Mouse (Mus musculus) telencephalon, adult 2 months (tissue): Measurements from ENCODE around the gene Epha8.

Experiments used
- DNase-seq: peaks from one replicate; pipeline ENCODE4 v3.0.0-alpha.2; 2011; ENCODE audit warnings: low read depth, low spot score

Epha8 gene

DNA sequence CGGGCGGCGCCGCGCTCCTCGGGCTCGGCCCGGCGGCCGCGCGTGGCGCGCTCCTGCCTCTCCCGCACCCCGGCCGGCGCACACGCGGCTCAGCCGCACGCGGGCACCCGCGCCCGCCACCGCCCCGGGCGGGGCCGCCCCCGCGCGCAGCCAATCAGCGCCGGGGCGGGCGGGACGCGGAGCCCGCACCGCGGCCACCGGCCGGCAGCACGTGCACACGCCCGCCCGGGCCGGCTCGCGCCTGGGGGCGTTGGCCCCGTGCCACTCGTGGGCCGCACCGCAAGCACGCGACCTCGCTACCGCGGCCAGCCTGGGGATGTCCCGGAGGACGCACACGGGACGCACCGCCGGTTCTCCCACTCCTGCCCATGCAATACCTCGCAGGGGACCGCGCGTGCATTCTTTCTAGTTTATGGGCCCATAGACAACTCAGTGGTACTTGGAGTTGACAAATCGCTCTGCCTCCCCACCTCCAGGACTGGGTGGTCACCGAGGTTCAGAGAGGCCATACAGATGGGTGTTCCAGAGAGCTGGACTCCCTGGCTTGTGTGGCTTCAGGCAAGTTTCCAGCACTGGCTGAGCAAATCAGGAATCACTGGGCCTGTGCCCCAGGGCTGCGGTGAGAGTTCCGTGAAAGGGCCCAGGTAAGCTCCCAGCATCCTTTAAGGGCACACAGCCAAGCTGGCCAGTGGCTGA lies at the start of gene Epha8:
TSS of gene Epha8 (minus strand) at position 66 of the 696 bp plus-strand sequence.
- DNase-seq, result no peak

DNA sequence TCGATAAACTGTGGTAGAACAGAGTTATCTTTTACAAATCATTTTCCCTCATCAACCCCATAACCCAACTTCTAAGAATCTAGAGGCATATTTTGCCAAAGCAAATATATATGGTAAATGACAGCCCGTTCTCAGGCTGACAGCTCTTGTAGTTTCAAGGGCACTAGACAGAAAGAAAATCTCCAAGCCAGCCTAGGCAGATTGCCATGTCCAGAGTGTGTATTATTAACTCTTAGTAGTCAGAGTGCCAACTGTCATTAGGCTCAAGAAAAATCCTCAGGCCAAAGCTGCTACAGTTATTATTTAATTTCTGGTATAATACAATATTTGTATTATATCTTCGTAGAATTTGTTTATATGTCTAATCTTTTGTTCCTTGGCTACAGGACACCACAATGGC lies 45.2 kb upstream of the Epha8 start:
- no peak for DNase-seq

DNA sequence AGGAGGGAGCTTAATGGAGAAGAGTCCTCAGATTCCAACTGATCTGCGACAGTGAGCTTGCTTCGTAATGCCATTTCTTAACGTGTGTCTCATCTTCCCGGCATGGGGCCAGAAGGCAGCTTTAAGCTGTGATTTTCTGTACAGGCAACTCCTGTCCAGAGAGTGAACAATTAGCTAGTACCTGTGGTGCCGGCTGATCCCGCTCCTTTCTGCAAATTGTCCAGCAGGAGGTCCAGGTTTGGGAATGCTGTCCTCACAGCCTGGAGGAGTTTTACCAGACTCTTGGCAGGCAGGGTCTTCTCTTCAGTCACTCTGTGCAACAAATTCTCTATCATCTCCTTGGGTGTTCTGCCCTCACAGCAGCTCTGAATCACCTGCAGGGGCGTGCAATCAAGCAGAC lies 44.4 kb upstream of the Epha8 start:
- DNase-seq, result no peak

DNA sequence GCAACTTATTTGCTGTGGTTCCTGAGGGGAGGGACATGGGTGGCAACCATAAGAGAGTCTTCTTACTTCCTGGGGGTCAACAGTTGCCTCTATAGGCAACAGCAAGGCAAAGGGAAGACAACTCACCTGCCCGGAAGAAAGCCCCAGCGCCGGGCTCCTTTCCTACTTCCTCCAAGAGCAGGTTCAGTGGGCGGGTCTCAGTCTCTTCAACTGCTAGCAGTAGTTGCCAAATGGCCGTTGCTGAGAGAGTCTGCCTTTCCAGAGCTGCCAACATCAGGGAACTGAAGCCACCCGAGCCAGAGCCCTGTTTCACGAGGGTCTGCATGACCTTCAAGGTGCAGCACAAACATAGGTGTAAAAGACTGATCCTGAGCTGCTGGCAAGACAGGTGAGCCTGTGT lies 41.8 kb upstream of the Epha8 start:
- DNase-seq, result no peak

DNA sequence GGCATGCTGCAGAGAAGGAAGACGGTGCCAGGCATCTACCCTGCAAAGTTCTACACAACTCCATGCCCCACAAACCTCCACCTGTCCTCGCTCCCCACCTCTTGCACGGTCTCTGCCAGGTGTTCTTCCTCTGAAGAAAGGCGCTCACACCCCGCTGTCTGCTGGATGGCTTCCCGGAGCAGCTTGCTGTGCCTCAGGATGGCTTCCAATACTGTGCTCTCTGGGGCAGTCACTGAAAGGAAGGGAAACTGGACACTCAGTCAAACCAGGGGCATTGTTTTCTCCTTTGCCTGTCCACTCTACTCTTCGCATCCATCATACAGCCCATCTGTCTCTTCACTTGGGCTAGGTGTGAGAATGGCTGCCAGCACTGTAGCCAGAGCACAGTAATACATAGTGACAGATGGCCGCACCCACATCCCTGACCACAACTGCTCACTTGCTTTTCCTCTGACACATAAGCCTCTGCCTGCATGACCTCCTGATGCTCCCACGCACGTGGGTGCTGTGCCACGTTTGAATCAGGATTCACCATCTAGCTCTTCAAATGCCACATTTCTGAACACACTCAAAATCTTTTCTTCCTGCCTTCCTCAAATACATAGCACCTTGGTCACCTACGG lies 41.2 kb upstream of the Epha8 start:
- DNase-seq, result no peak

DNA sequence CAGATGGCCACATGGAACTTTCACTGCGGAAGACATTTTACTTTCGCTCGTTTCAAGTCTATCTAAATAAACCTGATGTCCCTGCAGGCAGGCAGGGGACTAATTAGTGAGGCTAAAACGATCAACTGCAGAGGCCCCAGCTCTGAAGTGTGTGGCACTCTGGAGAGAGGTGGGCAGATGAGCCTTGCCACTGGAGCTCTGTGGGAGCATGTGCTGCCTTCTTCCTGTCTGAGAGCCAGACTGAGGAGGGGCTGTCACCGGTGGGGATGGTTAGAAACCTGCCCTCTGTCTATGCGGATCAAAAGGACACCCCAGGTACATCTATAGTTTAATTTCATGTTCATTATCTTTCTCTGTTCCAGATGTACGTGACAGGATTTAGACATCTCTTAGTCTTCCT lies 40.3 kb upstream of the Epha8 start:
- no peak for DNase-seq

DNA sequence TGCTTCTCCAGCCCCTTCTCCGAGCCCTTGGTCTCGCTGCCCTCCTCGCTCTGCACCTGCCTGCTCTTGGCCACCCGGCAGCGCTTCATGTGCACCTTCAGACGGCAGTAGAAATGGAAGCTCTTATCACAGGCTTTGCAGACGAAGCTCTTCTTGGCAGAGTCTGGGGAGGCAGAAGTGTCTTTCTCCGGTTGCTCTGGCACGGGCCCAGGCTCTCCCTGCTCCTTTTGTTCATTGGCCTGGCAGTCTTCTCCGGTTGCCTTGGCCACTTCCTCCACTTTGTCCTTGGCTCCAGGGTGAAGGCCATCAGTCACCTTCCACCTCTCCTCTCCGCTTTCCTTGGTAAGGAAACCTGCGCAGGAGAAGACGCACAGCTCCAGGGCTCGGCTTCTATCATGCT lies 38.7 kb upstream of the Epha8 start:
- no peak for DNase-seq

DNA sequence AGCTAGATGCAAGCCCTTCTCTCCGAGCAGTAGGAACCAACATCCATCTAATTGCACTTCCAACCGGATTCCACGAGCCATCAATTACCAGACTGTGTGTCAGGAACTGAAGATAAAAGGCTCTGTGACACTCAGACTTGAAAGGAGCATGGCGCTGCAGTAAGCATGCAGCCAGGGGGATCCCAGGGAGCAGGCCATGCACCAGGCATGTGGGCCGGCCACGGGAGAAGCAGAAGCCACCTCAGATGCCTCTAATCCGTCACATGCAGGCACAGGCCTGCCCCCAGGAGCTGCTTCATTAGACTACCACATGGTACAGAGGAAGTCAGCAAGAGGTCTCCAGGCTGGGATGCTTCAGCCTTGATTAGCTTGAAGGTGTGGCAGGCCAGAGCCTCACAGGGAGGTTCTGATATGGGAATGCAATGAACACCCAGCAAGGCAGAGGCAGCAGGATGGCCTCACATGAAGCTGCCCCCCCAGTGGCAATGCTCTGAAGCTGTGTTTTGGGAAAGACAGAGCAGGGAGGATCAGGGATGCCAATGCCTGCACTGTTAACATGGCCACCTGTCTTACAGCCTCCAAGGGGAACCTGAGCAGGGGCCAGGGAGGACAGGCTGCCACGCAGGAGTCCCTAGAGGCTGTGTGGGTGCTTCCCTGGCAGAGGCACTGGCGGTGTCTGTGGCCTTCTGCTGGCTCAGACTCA lies 25.5 kb upstream of the Epha8 start:
- no peak for DNase-seq

DNA sequence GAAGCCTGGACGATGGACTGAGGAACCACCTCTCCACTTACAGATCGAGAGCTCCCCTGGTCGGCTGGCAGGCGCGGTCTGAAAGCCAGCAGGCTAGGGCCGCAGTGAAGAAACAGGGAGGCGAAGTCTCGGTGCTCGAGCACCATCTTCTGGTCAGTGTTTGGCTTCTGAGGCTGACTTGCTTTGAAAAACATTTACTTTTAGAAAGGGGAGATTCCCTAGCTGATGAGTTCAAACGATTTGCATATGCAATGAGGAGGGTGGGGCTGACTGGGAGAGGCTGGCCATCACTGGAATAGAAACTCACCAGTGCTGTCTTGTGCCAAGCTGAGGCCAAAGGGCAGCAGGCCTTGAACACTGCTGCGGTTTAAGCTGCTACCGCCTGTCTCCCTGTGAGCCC lies 24.7 kb upstream of the Epha8 start:
- DNase-seq, result no peak

DNA sequence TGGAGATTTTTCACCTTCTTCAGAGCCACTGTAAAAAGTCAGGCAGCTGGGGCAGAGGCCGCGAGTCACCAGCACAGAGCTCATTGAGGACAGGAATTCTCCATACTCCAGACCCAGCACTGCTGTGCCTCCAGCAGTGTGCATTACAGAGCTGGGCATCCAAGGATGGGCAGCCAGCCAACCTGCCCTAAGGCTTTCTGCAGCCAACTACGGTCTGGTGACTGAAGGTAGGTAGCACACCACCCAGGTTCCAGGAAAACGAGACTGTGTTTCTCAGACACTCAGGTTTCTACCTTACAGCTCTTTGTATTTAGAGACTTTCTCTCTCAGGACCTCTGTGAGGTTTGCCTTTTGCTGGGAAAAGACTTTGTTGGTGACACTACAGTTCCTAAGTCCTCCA lies 24.3 kb upstream of the Epha8 start:
- DNase-seq, result no peak

DNA sequence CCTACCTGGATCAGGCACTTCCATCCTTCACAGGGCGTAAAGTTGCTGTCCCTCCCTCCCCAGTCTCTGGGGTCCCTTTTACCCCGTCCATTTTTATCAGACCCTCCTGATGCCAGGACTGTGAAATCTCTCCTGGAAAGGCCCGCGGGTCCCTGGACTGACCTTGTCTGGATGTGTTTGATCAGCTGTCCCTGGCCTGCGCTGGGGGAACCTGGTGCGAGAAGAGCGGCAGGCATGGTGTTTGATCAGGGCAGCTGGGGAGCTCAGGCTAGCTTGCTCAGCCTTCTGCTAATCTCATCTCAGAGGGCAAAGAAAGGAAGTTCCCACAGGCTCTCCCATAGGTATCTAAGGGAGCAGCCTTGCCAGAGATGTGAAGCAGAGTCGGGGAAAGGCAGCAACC lies 20.6 kb upstream of the Epha8 start:
- no peak for DNase-seq

DNA sequence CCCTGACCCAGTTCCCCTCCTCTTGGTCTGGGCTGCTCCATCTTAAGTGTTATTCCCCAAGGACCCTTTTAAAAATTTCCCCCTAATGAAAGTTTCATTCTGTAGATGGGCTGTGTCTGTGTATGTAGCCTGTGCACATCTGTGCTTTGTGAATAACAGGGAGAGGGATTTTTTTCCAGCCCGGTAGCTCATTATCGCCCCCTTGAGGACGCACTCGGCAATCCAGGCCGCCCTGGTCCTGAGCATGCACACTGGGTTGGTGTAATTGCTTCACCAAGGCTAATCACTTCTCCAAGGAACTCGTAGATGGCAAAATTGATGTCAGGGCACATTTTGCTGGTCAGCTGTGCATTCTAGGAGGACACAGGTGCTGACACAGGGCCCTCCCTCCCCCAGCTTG lies 14.3 kb upstream of the Epha8 start:
- DNase-seq, result no peak

DNA sequence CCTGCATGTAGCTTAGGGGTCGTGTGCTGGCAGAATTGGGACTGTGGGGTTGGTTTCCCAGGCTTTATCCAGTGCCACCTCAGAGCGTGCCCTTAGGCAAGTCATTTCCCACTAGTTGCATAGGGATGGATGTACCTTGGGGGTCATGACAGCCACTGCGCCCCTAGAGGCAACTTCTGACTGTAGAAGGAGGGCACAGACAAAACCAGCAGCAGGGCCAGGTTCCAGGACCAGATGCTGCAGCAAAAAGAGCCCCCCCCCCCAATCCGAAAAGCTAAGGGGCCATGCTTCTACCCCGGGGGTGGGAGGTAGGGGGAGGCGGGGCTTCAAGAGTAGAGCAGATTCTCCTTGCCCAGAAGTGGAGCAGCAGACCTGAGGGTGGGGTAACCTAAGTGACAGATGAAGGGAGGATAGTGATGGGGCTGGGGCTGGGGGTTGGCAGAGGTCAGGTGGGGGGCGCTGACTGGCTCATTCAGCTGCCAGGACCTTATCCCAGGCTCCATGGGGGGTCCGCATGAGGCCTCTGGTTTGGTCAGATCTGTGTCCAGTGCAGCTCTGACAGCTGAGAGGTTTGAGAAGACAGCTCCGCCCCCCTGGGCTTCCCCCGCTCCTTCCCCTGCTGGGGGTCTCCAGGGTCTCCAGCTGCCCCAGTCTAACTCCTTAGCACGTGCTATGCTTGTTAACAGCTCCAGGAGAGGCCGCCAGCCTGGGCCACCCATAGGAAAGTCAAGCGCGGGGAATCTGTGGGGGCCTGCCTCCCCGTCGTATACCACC lies 13.1 kb upstream of the Epha8 start:
- DNase-seq, result no peak

DNA sequence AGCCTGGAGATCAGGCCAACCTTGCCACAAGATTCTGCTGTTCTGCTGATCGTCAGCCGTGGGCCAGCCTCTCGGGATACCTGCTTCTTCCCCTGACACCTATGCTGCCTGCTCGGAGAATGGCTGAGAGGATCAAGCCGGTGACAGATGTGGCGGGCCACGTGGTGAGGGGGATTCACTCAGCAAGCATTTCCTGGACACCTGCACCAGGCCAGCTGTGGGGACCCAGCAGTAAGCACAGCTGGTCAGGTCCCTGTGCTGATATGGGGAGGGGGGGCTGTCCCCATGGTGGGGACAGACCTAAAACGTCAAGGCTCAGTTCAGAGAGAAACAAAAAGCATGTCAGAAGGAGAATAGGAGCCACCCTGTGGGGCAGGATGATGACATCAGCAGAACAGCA lies 12.5 kb upstream of the Epha8 start:
- DNase-seq, result no peak

DNA sequence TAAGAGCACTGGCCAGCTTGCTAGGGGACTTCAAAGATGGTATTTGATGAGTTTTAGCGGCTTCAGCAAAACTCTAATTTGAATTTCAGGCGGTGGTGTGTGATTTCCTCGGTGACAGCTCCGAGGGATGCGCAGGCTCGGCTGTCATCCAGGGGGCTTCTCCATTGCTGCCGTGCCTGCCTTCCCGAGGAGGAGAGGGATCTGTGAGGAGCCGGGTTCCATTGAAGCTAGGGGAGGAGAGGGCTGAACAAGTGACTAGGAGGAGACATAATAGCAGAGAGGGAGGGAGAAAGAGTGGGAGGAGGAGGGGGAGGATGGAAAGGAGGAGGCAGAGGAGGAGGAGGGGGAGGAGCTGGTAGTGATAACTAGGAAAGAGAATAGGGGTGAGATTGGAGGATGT lies 10.9 kb upstream of the Epha8 start:
- no peak for DNase-seq

DNA sequence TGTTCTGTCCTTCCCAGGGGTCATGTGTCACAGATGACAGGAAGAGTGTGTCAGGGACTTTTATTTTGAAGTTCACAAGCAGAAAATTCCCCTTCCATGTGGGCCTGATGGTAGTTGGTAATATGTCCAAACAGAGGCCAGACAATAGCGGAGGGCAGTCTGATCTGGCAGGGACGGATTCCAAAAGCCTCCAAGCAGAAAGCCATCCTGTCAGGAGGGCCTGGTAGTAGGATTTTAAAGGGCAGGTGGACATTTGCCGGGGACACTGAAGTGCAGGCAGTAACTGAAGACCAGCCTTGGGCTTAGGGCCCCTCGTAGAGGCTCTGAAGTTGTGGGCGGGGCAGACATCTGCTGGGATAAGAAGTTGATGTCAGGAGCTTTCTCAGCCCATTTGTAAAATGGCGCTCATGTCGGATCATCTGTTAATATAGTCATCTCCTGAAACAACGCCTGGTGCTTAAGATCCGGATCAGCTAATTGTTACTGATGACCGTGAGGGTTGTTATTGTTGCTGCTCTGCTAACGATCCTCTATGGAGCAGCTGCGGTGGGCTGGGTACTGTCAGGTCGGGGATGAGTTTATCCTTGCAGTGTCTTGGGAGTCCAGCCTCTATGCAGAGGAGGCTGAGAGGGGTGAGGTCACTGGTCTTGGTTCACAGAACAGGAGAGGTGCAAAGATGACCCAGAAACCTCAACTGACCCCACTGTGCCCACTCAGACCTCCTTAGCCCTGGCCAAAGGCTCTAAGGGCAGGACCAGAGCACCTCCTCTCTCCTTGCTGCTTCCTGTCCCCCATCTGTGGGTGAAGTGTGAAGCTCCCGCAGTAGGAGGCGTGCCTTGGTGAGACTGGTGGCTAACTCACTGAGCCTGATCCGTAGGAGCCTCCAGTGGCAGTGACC lies 10.1 kb upstream of the Epha8 start:
- no peak for DNase-seq

DNA sequence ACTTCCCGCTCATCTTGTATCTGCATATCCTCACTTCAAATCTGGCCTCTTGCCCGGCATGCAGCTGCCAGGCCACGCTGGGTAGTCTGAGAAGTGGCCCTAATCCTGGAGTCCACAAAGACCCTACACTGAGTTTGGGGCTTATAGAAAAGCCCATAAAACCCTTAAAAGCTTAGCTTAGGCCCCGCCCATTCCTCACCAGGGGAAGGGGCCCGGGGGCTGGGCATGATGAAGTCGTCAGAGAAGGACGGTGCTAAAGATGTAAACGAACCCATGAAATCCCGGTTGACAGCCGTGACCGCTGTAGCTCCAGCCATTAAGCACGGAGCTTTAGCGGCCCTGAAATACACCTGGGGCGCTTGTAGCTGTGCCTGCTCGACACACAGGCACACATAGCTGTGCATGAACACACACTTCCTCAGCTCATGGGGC lies 8.4 kb upstream of the Epha8 start:
- no peak for DNase-seq

DNA sequence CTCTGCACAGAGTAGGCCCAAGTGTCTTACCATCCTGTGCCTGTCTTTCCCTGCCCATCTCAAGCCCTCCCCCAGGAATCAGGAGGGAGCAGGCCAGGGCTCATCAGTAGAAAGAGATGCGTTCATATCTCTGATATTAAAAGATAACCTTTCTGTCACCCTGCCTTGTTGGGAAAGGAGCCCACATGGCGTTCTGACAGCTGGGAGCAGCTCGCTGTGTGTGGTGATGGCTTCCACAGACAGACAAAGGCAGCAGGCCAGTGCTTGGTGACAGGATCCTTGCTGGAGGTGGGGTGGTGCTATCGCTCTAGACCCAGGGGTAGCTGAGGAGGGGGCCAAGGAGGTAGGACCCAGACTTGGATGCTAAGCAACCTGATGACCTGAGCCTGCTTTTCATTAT lies 5.8 kb upstream of the Epha8 start:
- DNase-seq, result no peak

DNA sequence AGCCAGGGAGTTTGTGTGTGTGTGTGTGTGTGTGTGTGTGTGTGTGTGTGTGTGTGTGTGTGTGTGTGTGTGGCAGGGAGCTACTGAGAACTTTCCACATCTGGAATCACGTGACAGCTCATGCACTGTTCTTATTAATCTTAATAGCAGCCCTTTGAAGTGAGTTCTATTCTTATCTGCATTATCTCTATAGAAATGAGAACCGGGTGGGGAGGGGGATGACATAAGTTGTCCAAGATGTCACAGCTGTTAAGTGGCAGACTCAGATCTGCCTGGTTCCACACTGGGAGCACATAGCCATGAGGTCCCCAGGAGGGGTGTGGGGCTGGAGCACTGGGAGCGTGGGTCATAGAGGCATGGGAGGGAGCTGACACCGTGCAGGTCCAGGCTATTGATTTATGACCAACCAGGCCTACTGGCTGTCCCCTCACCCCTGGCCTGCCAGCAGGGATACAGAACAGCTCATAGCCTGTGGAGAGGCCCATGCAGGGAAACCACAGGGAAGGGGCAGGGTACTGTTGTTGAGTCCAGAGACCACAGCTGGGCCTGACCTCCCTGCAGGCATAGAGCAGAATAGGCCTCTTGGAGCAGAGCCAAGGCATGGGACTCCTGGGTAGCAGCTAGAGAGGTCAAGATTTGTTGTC lies 5.1 kb upstream of the Epha8 start:
- DNase-seq, result no peak

DNA sequence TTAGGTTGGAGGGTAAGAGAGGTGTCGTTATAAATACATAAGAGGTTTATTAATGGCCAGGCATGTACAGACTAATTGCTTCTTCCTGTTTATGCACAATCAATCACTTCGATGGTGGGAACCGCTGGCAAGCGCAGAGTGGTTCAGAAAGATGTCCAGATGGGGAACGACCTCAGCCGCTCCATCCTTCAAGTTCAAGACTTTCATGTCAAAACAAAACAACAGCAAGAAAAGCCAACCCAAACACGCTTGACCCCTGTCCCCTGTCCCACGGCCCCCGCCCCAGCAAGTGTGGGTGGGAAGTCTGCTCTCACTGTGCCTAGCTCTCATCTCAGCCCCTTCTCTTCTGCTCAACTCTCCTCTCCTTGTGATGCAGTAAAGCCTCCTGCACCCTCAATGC lies 4.0 kb upstream of the Epha8 start:
- no peak for DNase-seq

DNA sequence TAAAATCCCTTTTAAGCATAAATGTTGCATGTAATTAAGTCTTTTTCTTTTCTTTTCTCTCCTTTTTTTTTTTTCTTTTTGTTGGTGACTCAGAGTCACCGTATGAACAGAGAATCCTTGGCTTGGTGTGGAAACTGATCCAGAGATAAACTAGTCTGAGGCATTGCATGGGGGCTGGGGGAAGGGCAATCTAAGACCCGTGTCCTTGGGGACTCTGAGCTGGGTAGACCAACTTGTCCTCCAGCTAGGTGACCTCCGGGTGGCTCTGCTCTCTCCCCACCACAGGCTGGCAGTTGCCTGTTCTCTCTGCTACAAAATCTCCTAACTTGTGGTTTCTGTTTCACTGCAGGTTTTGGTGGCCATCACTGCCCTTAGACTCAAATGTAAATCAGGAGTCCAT lies 3.5 kb upstream of the Epha8 start:
- no peak for DNase-seq
